Mouse (Mus musculus) CH12.LX (cell line): ENCODE data around the gene Itga7. TPM values are rescaled to one million over a fixed set of nuclear protein-coding genes. Genes with fewer than 3 reads are reported as not detected.

Source experiments
- DNase-seq: peaks from one replicate; pipeline ENCODE4 v3.0.0-alpha.2; 2013; ENCODE audit errors: extremely low read depth
- H3K27ac ChIP-seq: 2 replicates; pipeline ENCODE4 v1.5.1; 2012; ENCODE audit warnings: low read depth, mild to moderate bottlenecking, control low read depth, moderate library complexity; ENCODE audit not compliant: insufficient read depth
- H3K27me3 ChIP-seq: replicated peaks from 2 replicates; pipeline ENCODE3; 2012; ENCODE audit warnings: inconsistent platforms
- H3K36me3 ChIP-seq, 2 experiments: replicated peaks in 1 of 2; 2 replicates each; pipeline versions ENCODE3 to v1.6.1; 2012; ENCODE audit warnings: inconsistent platforms in 1 of 2, low read length in 1 of 2, mild to moderate bottlenecking in 1 of 2, mixed read lengths in 1 of 2, moderate library complexity in 1 of 2; ENCODE audit not compliant: control insufficient read depth in 1 of 2, insufficient read depth in 1 of 2
- H3K4me1 ChIP-seq, 2 experiments: 2 replicates each; pipeline ENCODE4 v1.6.1; 2012; ENCODE audit warnings: inconsistent platforms in 1 of 2, moderate library complexity in 1 of 2; ENCODE audit not compliant: insufficient read depth in 2 of 2, control insufficient read depth in 1 of 2
- H3K4me2 ChIP-seq: 2 replicates; pipeline ENCODE4 v1.6.1; 2012; ENCODE audit warnings: low read depth, mild to moderate bottlenecking, control low read depth; ENCODE audit not compliant: poor library complexity, insufficient read depth, severe bottlenecking
- H3K4me3 ChIP-seq, 3 experiments: fragments of 150-350 bp in 1 of 3; sonication (generic) in 1 of 3; replicated peaks in 1 of 3; 2 replicates each; pipeline versions ENCODE3 to v1.5.1; 2011 to 2012; ENCODE audit warnings: low read depth in 2 of 3, low read length in 2 of 3, mild to moderate bottlenecking in 2 of 3, moderate library complexity in 2 of 3, control low read depth in 1 of 3, improper control_type of control experiment in 1 of 3, inconsistent platforms in 1 of 3, mixed read lengths in 1 of 3; ENCODE audit not compliant: poor library complexity in 1 of 3
- H3K79me2 ChIP-seq: replicated peaks from 2 replicates; pipeline ENCODE4 v1.6.1; 2012; ENCODE audit warnings: mild to moderate bottlenecking, moderate library complexity; ENCODE audit not compliant: control insufficient read depth, poor library complexity, insufficient read depth, severe bottlenecking; ENCODE audit errors: extremely low read depth
- H3K9ac ChIP-seq: 2 replicates; pipeline ENCODE4 v1.6.1; 2012; ENCODE audit warnings: low read depth, mild to moderate bottlenecking, control low read depth, moderate library complexity; ENCODE audit not compliant: insufficient read depth
- H3K9me3 ChIP-seq: replicated peaks from 2 replicates; pipeline ENCODE3; 2012; ENCODE audit warnings: low read length, inconsistent platforms, mixed read lengths
- ELF1 ChIP-seq: IDR thresholded peaks from 2 replicates; pipeline ENCODE4 v1.6.1; 2014; ENCODE audit warnings: low read depth, mild to moderate bottlenecking, inconsistent platforms, low read length, improper control_type of control experiment
- ETS1 ChIP-seq: conservative IDR thresholded peaks from 2 replicates; pipeline ENCODE4 v1.6.1; 2012; ENCODE audit warnings: low read depth, mild to moderate bottlenecking, inconsistent platforms, low read length, improper control_type of control experiment, moderate library complexity
- HCFC1 ChIP-seq: IDR thresholded peaks from 2 replicates; pipeline ENCODE4 v1.6.1; 2012; ENCODE audit warnings: low read depth, mild to moderate bottlenecking, inconsistent platforms, low read length, improper control_type of control experiment
- KAT2A ChIP-seq: IDR thresholded peaks from 2 replicates; pipeline ENCODE4 v1.6.1; 2012; ENCODE audit warnings: low read length, improper control_type of control experiment, inconsistent platforms; ENCODE audit not compliant: insufficient replicate concordance
- MAFK ChIP-seq: IDR thresholded peaks from 2 replicates; pipeline ENCODE4 v1.6.1; 2011; ENCODE audit warnings: low read length, improper control_type of control experiment; ENCODE audit not compliant: insufficient replicate concordance
- MAZ ChIP-seq: IDR thresholded peaks from 2 replicates; pipeline ENCODE4 v1.6.1; 2012; ENCODE audit warnings: low read depth, mild to moderate bottlenecking, inconsistent platforms, low read length, improper control_type of control experiment, moderate library complexity
- MEF2A ChIP-seq: IDR thresholded peaks from 2 replicates; pipeline ENCODE4 v1.6.1; 2014; ENCODE audit warnings: low read depth, mild to moderate bottlenecking, inconsistent platforms, low read length, improper control_type of control experiment, borderline replicate concordance
- MXI1 ChIP-seq: IDR thresholded peaks from 2 replicates; pipeline ENCODE4 v1.6.1; 2011; ENCODE audit warnings: mild to moderate bottlenecking, low read depth, low read length, improper control_type of control experiment
- POLR2A ChIP-seq: IDR thresholded peaks from 2 replicates; pipeline ENCODE4 v1.6.1; 2011; ENCODE audit warnings: low read depth, mild to moderate bottlenecking, improper control_type of control experiment, low read length
- RAD21 ChIP-seq: IDR thresholded peaks from 2 replicates; pipeline ENCODE4 v1.6.1; 2011; ENCODE audit warnings: low read depth, mild to moderate bottlenecking, low read length, improper control_type of control experiment, moderate library complexity
- RCOR1 ChIP-seq: conservative IDR thresholded peaks from 2 replicates; pipeline ENCODE4 v1.6.1; 2012; ENCODE audit warnings: low read depth, mild to moderate bottlenecking, inconsistent platforms, low read length, improper control_type of control experiment
- TCF12 ChIP-seq: IDR thresholded peaks from 2 replicates; pipeline ENCODE4 v1.6.1; 2014; ENCODE audit warnings: low read depth, mild to moderate bottlenecking, inconsistent platforms, low read length, improper control_type of control experiment
- ZMIZ1 ChIP-seq: IDR thresholded peaks from 2 replicates; pipeline ENCODE4 v1.6.1; 2012; ENCODE audit warnings: low read depth, mild to moderate bottlenecking, inconsistent platforms, low read length, improper control_type of control experiment
- ZNF384 ChIP-seq: IDR thresholded peaks from 2 replicates; pipeline ENCODE4 v1.6.1; 2012; ENCODE audit warnings: low read depth, low read length, improper control_type of control experiment, inconsistent platforms
- dilution Hi-C: fragments of 300-500 bp; cut with MboI; formaldehyde crosslinking; loops from 2 replicates; pipeline ENCODE4 v1.14.3; 2020; ENCODE audit warnings: low sequenced_read_pairs; ENCODE audit not compliant: extremely low pct_unique_long_range_greater_than_20kb, extremely low pct_ligation_motif_present
- in situ Hi-C: fragments of 300-500 bp; cut with MboI; formaldehyde crosslinking; loops from 3 replicates; pipeline ENCODE4 v1.14.3; 2019; ENCODE audit warnings: low sequenced_read_pairs, low pct_ligation_motif_present, low pct_unique_long_range_greater_than_20kb, mixed read lengths
- polyA plus RNA-seq: library from polyadenylated mRNA; unstranded; fragments of >175 nt; gene quantifications from 2 replicates; pipeline ENCODE4 v1.2.1, GENCODE M21; 2012; ENCODE audit warnings: low read depth; ENCODE audit not compliant: insufficient read length
- total RNA-seq, 2 experiments: library from RNA; depleted of rRNA; stranded (reverse); fragments of 300-350 nt in 1 of 2; fragments of >200 nt in 1 of 2; gene quantifications; 2 replicates each; pipeline ENCODE4 v1.2.3; 2012 to 2014

Gene Itga7
- total RNA-seq (2012; rRNA removed) (0.34 and 0.64 TPM in 2 replicates), total RNA-seq (2014; rRNA removed) (0.14 and 0.55 TPM in 2 replicates), polyA plus RNA-seq (0.63 and 0.74 TPM in 2 replicates)

- no peak within 1 kb of the TSS for H3K4me3 ChIP-seq
- no peak within 1 kb of the TSS for H3K9ac ChIP-seq
- H3K27ac ChIP-seq = no peak within 1 kb of the TSS
- DNase-seq = no peak
- TF ChIP-seq MAFK = no peak
- H3K27me3 ChIP-seq = peaks cover 54% of the 10 kb centered on the region
- H3K9me3 ChIP-seq = no peaks in the 10 kb centered on the region
- H3K79me2 ChIP-seq = no peaks in the 10 kb centered on the region
- peaks cover 0 to 4% of the 10 kb centered on the region in 2 experiments; a peak in 2 of 4 replicates for H3K4me1 ChIP-seq
- in situ Hi-C loops = no loop called here
- H3K36me3 ChIP-seq = no peaks in the 10 kb centered on the region
- dilution Hi-C loops = no loop called here
- H3K4me2 ChIP-seq = peak within 1 kb of the TSS; percentile 57
These were observed at the start of gene Itga7 for GRCm38 (mm10) chr10:128933574-128933973. Itga7 (plus strand) TSS chr10:128933818.

- no peak overlapping the region for H3K27ac ChIP-seq
- H3K9me3 ChIP-seq = no peaks in the 10 kb centered on the region
- dilution Hi-C loops = no loop called here
- no peak for TF ChIP-seq ELF1
- peak; percentile 62; the same call in 1 of the 2 replicates for TF ChIP-seq MAZ
- no peak for TF ChIP-seq KAT2A
- no peak for TF ChIP-seq RCOR1
- no peak for TF ChIP-seq ZMIZ1
- H3K9ac ChIP-seq = no peak overlapping the region
- peaks cover 18 to 41% of the 10 kb centered on the region in 2 experiments for H3K4me1 ChIP-seq
- H3K4me2 ChIP-seq = peak overlapping the region; percentile 76
- H3K4me3 ChIP-seq = peak overlapping the region in 1 of 3 experiments; percentile 13
- H3K79me2 ChIP-seq = no peaks in the 10 kb centered on the region; the same call in 1 of the 2 replicates
- H3K36me3 ChIP-seq = peaks cover 18 to 40% of the 10 kb centered on the region in 2 experiments
- no peak for DNase-seq
- H3K27me3 ChIP-seq = peaks cover 11% of the 10 kb centered on the region
- in situ Hi-C loops = no loop called here
These were observed 44.4 kb upstream of the Itga7 start for GRCm38 (mm10) chr10:128888941-128889827.

- H3K9me3 ChIP-seq = no peaks in the 10 kb centered on the region
- dilution Hi-C loops = no loop called here
- H3K4me2 ChIP-seq = peak overlapping the region; percentile 81
- no peak overlapping the region for H3K27ac ChIP-seq
- 0 out of 2 replicates have a peak overlapping the region, but pooled peaks have one; percentile 23 for H3K9ac ChIP-seq
- peaks cover 15 to 35% of the 10 kb centered on the region in 2 experiments for H3K4me1 ChIP-seq
- in situ Hi-C loops = loop anchor here (5.0 kb wide), 1 partner anchor 158 kb away; no protein-coding TSS in a partner anchor
- no peaks in the 10 kb centered on the region for H3K79me2 ChIP-seq
- DNase-seq = no peak
- H3K36me3 ChIP-seq = peaks cover 15 to 36% of the 10 kb centered on the region in 2 experiments
- peak overlapping the region in 2 of 3 experiments; percentile 13 to 29 for H3K4me3 ChIP-seq
- TF ChIP-seq ZNF384 = no peak
- no peak for TF ChIP-seq MXI1
- TF ChIP-seq KAT2A = no peak
- no peak for TF ChIP-seq RAD21
- no peak for TF ChIP-seq TCF12
- TF ChIP-seq ETS1 = no peak
- no peak for TF ChIP-seq POLR2A
- no peak for TF ChIP-seq MEF2A
- no peak for TF ChIP-seq HCFC1
- H3K27me3 ChIP-seq = peaks cover 14% of the 10 kb centered on the region
These were observed 43.8 kb upstream of the Itga7 start for GRCm38 (mm10) chr10:128889846-128890245.
